Mouse (Mus musculus) thymus, adult 2 months (tissue): ENCODE data around the gene Rbfox3.

ENCODE experiments used
- CTCF ChIP-seq: fragments of 200-500 bp; IDR thresholded peaks from 2 replicates; pipeline ENCODE4 v1.5.1; 2012; ENCODE audit warnings: mild to moderate bottlenecking, control low read depth, low read length, moderate library complexity, borderline replicate concordance; ENCODE audit not compliant: control insufficient read depth, poor library complexity, insufficient read depth; ENCODE audit errors: extremely low read depth
- POLR2A ChIP-seq: fragments of 200-500 bp; IDR thresholded peaks from 2 replicates; pipeline ENCODE4 v1.6.1; 2012; ENCODE audit warnings: mild to moderate bottlenecking, low read length, control low read depth, moderate library complexity; ENCODE audit not compliant: control insufficient read depth, poor library complexity, insufficient read depth; ENCODE audit errors: extremely low read depth

- TF ChIP-seq POLR2A (no peak), CTCF (no peak)
Observed at GRCm38 (mm10) chr11:118741262-118741661, 170.1 kb downstream of the Rbfox3 start.
